Mouse (Mus musculus) embryonic stem cell, embryonic (primary cell): Measurements from ENCODE around the gene Tgfa.

ENCODE experiments used
- CTCF ChIA-PET, 4 experiments: fragments of 300-600 bp in 2 of 4; fragments of 350-600 bp in 2 of 4; sonication (Branson Sonifier 250); formaldehyde crosslinking; loops; one replicate each; lab custom pipeline; 2022; ENCODE audit warnings: inconsistent platforms in 2 of 4; lab: Charles Lee
- POLR2A ChIA-PET, 4 experiments: fragments of 300-600 bp in 2 of 4; fragments of 350-600 bp in 2 of 4; sonication (Branson Sonifier 250); formaldehyde crosslinking; loops; one replicate each; lab custom pipeline; 2022; ENCODE audit warnings: antibody characterized with exemption in 4 of 4, inconsistent platforms in 1 of 4; lab: Charles Lee

Gene Tgfa

DNA sequence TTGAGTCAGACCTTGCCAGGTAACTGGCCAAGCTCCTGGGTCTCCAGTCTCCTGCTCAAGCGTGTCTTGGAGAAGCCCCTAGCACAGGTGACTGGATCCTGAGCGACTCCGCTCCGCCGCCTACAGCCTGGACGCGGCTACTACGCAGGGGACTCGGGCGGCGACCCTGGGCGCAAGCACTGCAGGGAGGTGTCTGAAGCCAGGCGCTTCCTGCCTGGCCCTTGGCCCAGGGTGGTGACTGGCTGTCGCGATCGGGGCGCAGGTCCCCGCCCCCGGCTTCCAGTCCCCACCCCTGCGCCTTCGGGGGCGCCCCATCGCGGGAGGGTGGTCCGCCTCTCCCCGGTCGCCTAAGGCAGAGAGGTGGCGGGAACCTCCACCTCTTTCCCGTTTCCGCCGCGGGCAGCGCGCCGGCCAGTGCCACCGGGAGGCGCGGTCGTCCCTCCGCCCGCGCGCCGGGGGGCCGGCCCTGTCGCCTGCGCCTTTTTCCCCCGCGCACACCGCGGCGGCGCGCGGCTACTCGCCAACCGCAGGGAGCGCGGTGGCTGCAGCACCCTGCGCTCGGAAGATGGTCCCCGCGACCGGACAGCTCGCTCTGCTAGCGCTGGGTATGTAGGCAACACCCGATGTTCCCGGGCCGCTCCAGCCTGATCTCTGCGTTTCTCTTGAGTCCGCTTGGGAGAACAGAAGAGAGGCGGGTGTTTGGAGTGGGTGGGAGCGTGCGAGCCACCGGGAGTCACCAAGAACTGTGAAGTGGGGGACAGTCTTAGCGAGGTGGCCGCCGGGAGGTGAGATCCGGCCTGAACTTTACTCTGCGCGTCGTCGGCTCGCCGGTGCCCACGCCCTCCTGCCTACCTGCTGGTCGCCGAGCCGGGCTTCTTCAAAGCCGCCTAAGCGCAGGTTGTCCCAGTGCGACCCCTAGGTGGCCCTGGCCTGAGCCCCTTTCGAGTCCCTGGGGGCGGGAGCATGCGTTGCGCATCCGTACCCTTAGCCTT lies at the start of gene Tgfa:
TSS of gene Tgfa (plus strand) at position 283 of the 992 bp plus-strand sequence.
- ChIA-PET CTCF (interaction anchor here in 3 of 4 experiments (0.5 to 4.5 kb wide), 22 partner anchors 12 to 856 kb away, joined by 3 to 29 read pairs (median 5); partner anchors contain the start of gene Fam136a (in 1 of the 3)), POLR2A (interaction anchor here in 2 of 4 experiments (0.6 to 2.4 kb wide), 13 partner anchors 10 to 234 kb away, joined by 3 to 8 read pairs (median 4); partner anchors contain the start of genes Snrpg (in 2 of the 2), Dusp11 (in 1 of the 2) and Fam136a (in 1 of the 2))

DNA sequence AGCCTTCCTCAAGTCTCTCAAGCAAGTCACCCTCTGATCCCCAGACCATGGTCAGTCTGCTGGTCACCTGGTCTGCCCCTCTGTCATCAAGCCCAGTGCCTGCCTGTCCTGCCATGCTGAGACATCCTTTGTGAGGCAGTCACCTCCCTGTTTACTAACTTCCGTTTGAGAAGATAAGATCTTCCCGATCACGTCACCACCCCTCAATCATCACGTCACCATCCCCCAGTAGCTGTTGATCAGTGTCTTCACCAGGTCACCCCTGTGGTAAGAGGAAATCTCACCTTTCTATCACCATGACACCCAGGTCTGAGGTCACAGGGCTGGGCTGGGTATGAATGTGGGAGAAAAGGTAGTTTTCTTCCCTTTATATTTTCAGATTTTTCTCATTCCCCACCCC lies 46.5 kb upstream of the Tgfa start:
- CTCF ChIA-PET, result interaction anchor here in 2 of 4 experiments (0.6 to 0.7 kb wide), 2 partner anchors 197 to 888 kb away, joined by 4 to 5 read pairs; no protein-coding TSS in a partner anchor
- POLR2A ChIA-PET, result interaction anchor here in 1 of 4 experiments (0.5 kb wide), 1 partner anchor 59 kb away, joined by 6 read pairs; no protein-coding TSS in a partner anchor

DNA sequence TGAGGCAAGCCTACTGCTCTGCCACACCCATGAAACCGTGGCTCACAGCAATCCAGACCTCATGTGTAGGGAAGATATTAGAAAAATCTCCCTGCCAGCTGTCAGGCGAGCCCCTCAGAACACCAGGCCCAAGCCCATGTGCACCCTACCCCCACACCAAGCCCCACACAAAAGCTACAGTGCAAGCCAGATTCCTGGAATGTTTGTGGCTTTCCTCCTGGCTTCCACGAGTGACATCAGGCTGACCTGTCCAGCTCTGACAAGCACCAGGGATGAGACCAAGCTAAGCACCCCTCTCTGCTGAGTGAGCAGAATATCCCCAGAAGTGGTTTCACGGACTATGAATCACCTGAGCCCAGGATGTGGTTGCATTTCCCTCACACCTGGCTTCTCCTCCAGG lies 46.0 kb upstream of the Tgfa start:
- CTCF ChIA-PET, result no interaction called here
- POLR2A ChIA-PET, result interaction anchor here in 1 of 4 experiments (0.9 kb wide), 1 partner anchor 9 kb away, joined by 3 read pairs; no protein-coding TSS in a partner anchor

DNA sequence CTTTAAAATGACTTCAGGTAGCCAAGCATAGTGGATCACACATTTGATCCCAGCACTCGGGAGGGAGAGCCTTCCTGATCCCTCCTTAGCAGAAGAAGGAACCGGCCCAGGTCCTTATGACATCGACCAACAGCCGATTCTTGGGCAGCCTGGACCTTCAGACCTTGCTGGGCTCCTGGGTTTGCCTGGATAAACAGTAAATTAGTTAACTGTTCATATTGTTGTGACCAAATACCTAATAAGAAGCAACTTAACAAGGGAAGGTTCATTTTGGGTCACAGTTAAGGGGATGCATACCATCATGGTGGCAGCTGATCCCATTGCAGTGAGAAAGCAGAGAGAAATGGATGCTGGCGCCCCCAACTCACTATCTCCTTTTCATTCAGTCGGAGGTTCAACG lies 42.3 kb upstream of the Tgfa start:
- POLR2A ChIA-PET, result interaction anchor here in 1 of 4 experiments (1.0 kb wide), 1 partner anchor 171 kb away, joined by 4 read pairs; no protein-coding TSS in a partner anchor
- CTCF ChIA-PET, result interaction anchor here in 1 of 4 experiments (1.1 to 1.2 kb wide), 2 partner anchors 11 to 41 kb away, joined by 3 to 4 read pairs; no protein-coding TSS in a partner anchor

DNA sequence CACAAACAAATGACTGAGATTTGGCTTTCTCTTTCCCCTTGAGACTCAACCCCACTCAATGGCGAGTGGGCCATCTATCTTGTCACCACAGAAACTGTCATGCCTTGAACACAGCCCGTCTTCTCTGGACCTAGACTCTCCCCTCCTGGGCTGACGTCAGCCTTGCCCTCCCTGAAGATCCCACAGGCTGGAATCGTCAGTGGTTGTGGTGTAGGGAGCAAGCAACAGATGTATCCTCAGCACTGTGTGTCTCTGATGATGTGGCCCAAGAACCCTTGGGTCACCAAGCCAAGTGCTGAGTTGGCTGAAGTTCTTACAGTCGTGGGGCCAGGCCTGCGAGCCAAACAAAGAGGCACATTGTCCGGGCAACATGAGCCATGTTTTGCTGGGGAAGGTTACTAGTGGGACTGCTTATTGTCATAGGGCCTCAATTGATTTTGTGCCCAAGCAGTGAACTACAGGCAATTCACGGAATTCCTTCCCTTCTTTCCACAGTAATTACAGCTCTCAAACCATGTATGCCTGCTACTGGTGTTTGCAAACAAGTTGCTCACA lies 41.5 kb upstream of the Tgfa start:
- CTCF ChIA-PET, result interaction anchor here in 1 of 4 experiments (1.1 to 1.2 kb wide), 2 partner anchors 12 to 41 kb away, joined by 3 to 4 read pairs; no protein-coding TSS in a partner anchor
- POLR2A ChIA-PET, result interaction anchor here in 1 of 4 experiments (1.0 kb wide), 1 partner anchor 170 kb away, joined by 4 read pairs; no protein-coding TSS in a partner anchor

DNA sequence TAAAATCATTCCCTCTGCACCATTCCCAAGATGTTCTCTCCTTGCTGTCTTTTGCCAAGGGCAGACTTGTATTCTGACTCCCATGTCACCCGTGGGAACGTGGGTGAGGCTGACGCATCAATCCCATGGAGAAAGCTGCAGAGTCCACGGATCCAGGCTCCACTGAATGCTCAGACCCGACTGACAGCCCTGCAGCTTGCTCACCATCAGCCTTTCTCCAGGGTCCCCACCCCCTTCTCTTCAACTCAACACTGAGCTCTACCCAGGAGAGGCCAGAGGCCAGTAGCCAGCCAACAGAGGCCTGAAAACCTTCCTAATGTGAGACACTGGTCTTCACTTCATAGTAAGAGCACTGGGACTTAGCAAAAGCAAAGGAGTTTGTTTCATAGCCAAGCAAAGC lies 41.0 kb upstream of the Tgfa start:
- POLR2A ChIA-PET, result no interaction called here
- CTCF ChIA-PET, result interaction anchor here in 1 of 4 experiments (0.6 to 1.2 kb wide), 2 partner anchors 40 to 807 kb away, joined by 4 read pairs; no protein-coding TSS in a partner anchor

DNA sequence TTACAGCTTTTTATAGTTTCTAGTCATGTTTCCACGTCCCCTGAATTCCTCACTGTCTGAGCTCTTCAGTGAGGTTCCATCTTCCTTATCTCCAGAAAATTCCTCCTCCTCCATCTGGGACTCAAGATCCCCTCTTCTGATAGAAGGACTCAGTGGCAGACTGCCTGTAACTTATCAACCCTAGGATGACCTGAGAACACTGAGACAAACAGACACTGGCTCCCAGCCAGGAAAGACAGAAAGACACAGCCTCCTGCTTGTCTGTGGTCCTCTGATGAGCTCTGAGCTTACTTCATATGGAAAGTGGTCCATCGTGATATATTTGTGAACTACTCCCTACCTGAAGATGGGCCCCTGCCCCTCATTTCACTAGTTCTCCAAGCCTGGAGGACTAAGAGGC lies 40.5 kb upstream of the Tgfa start:
- ChIA-PET POLR2A (no interaction called here), CTCF (interaction anchor here in 1 of 4 experiments (0.6 to 1.2 kb wide), 4 partner anchors 12 to 806 kb away, joined by 3 to 4 read pairs (median 4); no protein-coding TSS in a partner anchor)

DNA sequence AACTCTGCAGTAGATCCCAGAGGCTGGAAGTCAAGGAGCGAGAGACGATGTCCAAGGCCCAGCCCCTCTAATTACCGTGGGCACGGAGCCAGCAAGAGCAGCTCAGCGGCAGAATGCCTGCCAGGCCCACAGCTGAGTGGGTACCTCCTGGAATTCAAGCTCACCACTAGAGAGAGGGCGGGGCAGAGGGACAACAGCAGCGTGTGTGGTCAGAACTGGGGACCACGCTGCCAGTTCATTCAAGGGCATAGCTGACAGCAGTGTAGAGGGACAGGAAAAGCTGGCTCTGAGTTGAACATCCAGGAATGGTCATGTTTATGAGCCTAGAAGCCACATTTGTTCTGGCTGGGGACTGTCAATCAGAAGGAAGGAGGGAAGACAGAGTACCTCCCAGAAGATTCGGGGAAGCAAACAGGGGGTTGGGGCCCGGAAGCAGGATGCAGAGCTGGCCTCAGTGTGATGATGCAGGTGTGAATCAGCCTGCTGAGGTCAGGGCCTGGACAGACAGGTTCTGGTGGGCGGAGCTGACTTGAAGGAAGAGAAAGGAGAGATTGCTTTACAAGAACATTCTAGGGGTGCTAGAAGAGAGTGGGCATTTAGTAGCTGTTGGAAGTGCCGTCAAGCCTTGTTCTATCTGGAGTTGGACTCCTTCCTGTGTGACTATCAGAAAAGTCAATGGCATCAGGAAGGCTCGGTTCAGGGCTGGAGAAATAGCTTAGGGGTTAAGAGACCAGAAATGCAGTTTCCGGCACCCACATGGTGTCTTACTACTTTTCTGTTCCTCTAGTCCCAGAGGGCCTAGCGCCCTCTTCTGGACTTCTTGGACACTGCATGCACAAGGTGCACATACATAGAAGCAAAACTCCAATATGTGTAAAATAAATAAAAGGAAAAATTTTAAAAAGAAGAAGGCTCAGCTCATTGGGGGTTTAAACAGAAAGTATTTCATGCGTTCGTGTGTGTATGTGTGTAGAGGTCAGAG lies 37.5 kb upstream of the Tgfa start:
- POLR2A ChIA-PET, result interaction anchor here in 2 of 4 experiments (0.5 to 2.0 kb wide), 7 partner anchors 8 to 214 kb away, joined by 3 to 7 read pairs (median 3); partner anchors contain the start of genes Dusp11 (in 1 of the 2) and Snrpg (in 1 of the 2)
- CTCF ChIA-PET, result interaction anchor here (0.6 to 1.4 kb wide), 12 partner anchors 12 to 207 kb away, joined by 3 to 6 read pairs (median 3); partner anchors contain the start of genes Add2 (in 1 of the 4) and Tgfa (in 1 of the 4)

DNA sequence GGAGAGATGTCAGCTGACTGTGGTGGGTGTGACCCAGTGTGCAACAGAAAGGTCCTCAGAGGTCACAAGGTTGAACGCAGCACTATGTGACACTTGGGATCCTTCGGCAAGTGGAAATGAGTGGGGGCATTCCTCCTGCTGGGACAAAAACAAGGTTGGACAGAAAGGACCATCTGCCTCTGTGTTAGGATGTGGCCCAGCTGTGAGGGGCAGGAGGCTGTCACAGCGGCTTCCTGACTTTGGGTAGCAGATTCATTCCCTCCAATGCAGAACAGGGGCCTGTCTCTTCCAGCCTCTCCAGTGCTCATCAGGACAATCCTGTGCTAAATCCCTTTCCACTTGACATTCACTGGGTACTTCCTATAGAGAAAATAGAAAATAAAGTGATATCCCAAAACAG lies 34.1 kb upstream of the Tgfa start:
- CTCF ChIA-PET, result no interaction called here
- POLR2A ChIA-PET, result interaction anchor here in 1 of 4 experiments (0.6 kb wide), 1 partner anchor 862 kb away, joined by 3 read pairs; no protein-coding TSS in a partner anchor

DNA sequence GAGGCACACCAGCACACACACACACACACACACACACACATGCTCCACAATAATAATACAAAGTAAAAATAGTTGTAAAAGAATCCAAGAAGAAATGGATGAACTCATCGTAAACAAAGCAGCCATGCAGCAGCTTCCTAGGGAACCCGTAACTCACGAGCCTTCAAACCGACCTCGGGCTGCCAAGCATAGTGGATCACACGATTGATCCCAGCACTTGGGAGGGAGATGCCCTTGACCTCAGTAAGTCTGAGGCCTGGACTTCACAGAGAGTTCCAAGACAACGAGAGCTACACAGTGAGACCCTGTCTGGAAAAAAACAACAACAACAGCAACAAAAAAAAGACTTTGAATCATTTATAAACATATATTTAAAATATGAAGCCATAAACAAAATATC lies 33.4 kb upstream of the Tgfa start:
- POLR2A ChIA-PET, result interaction anchor here in 3 of 4 experiments (0.6 to 1.1 kb wide), 4 partner anchors 34 to 861 kb away, joined by 3 to 4 read pairs (median 3); partner anchors contain the start of gene Fam136a (in 1 of the 3)

DNA sequence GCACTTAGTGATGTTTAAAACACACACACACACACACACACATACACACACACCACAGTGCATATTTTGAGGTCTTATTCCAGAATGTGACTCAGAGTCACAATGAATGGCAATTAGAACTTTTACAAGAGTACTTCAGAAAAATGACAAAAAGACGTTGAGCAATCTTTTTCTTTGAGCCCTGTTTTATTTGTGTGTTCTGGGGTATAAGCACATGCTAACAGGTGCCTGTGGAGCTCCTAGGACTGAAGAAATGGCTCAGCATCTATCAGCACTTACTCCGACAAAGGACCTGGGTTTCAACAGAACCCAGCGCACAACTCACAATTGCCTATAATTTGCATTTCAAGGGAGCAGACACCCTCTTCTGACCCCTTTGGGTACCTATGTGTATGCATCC lies 31.0 kb upstream of the Tgfa start:
- POLR2A ChIA-PET, result interaction anchor here in 1 of 4 experiments (0.6 kb wide), 1 partner anchor 210 kb away, joined by 3 read pairs; no protein-coding TSS in a partner anchor
- CTCF ChIA-PET, result interaction anchor here in 2 of 4 experiments (0.6 to 1.0 kb wide), 2 partner anchors 30 to 64 kb away, joined by 3 to 5 read pairs; no protein-coding TSS in a partner anchor

More for the DNA sequence above, 33.4 kb upstream of the Tgfa start:
- CTCF ChIA-PET, result no interaction called here

DNA sequence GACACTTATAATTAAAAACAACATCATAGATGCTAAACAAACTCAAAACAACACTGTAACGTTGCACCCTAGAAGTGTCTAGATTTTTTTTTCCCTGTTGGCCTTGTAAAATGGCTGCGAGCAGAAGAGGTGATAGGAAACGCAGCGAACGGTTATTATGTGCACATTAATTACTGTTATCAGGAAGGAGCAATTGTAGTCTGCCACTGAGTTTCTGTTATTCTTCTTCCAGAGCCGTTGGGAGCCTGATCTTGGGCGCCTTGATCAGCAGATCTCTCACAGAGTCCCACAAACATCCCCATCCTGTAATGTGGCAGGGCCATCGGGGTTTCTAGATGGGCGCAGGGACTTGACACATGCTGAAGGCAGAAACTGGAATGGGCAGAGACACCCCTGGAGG lies 28.6 kb upstream of the Tgfa start:
- ChIA-PET CTCF (interaction anchor here in 1 of 4 experiments (0.8 kb wide), 1 partner anchor 53 kb away, joined by 4 read pairs; no protein-coding TSS in a partner anchor), POLR2A (no interaction called here)

DNA sequence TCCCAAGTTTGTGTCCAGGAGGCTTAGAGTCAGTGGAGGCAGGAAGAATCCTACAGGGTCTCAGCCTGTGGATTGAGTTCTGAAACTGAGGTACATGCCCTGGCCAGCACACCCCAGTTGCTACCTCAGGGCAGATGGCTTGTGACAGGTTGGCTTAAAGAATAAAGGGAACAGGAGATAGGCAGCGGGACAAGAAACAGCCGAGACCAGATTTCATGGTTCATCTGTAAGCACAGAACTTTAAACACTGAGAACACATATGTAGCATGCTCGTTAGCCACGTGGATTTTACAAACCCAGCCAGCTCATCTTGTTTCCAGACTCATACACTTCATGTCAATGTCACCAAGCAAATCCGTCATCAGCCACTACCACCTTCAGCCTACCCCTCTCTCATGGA lies 27.2 kb upstream of the Tgfa start:
- ChIA-PET CTCF (interaction anchor here in 1 of 4 experiments (0.6 to 1.1 kb wide), 2 partner anchors 24 to 26 kb away, joined by 3 read pairs; no protein-coding TSS in a partner anchor), POLR2A (no interaction called here)

DNA sequence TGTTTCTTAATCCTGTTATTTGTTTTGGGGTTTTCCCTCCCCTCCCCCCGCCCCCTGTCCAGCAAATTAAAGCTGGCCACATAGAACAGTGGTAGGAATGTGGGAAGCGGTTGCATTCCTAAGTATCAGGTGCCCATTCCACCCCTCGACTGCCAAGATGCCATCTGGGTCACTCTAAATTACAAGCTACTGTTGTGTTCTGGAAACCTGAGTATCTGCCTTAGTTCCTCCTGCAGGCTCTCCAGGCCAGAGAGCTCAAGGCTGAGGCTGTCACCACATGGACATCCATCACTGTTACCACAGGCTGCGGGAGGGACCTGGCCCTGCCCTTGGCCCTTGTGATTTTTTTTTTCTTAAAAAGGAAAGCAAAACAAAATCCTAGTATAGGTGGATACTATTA lies 25.9 kb upstream of the Tgfa start:
- ChIA-PET CTCF (interaction anchor here in 3 of 4 experiments (0.5 to 1.1 kb wide), 4 partner anchors 12 to 1437 kb away, joined by 3 to 5 read pairs (median 4); no protein-coding TSS in a partner anchor), POLR2A (interaction anchor here in 1 of 4 experiments (0.6 to 0.7 kb wide), 2 partner anchors 16 to 50 kb away, joined by 3 read pairs; no protein-coding TSS in a partner anchor)

DNA sequence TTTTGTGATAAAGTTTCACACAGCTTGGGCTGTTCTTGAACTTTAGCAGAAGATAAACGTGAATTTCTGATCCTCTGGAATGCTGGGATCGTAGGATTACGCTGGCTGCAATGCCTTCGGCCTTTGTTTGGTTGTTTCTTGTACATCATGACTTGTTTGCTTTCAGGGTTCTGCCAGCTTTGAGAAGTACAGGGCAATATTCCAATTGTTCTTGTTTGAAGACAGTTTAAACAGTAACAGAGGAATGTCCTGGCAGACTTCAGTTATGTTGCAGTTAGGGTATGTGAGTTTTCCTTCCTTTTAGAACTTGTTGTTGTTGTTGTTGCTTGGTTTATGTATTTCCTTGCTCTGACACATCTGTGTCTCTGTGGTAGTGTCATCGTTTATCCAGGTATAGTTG lies 18.8 kb upstream of the Tgfa start:
- ChIA-PET POLR2A (interaction anchor here in 1 of 4 experiments (0.7 kb wide), 2 partner anchors 329 to 365 kb away, joined by 3 read pairs; no protein-coding TSS in a partner anchor), CTCF (interaction anchor here in 1 of 4 experiments (0.8 kb wide), 1 partner anchor 73 kb away, joined by 3 read pairs; no protein-coding TSS in a partner anchor)

DNA sequence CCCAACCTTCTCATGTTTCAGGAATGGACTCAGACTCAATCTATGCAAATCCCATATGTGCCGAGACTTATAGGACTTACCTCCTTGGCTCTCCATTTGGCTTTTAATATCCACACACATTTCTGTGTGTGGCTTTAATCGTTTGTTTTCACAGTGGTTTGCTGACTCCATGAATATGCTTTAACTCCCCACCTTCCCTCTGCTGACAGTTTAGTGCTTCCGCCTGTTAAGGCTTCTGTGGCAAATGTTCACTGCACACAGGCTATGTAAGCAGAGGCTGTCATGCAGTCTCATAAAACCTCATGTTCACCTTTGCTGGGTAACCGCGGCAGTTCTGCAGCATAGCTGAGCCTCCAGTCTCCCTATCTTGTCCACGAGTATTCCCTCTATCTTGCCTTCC lies 18.3 kb upstream of the Tgfa start:
- ChIA-PET POLR2A (interaction anchor here in 1 of 4 experiments (0.7 kb wide), 2 partner anchors 329 to 365 kb away, joined by 3 read pairs; no protein-coding TSS in a partner anchor), CTCF (no interaction called here)
